Mouse (Mus musculus) retina, adult 2 months (tissue): ENCODE measurements at regions not wholly inside any gene's neighbourhood (a gene's known extent, or its start where the extent isn't known, plus 50 kb on each side); places are given as distances from the start of the nearest gene placed in this dataset.
"Not testable (repeated sequence)": the region's sequence is repeated elsewhere in the genome, so short reads cannot be mapped to it uniquely, and the experiment has no call there.

Source experiments
- DNase-seq: peaks from one replicate; pipeline ENCODE4 v3.0.0-alpha.2; 2012; ENCODE audit warnings: low read depth, low spot score

- no peak for DNase-seq
Observed at GRCm38 (mm10) chr8:81286280-81287034, 55.9 kb upstream of the Inpp4b start.

GRCm38 (mm10) chr8:81260089-81260488 lies 82.3 kb upstream of the Inpp4b start:
- peak; percentile 8 for DNase-seq

GRCm38 (mm10) chr8:81223872-81224271 lies 118.5 kb upstream of the Inpp4b start:
- DNase-seq: no peak

DNA sequence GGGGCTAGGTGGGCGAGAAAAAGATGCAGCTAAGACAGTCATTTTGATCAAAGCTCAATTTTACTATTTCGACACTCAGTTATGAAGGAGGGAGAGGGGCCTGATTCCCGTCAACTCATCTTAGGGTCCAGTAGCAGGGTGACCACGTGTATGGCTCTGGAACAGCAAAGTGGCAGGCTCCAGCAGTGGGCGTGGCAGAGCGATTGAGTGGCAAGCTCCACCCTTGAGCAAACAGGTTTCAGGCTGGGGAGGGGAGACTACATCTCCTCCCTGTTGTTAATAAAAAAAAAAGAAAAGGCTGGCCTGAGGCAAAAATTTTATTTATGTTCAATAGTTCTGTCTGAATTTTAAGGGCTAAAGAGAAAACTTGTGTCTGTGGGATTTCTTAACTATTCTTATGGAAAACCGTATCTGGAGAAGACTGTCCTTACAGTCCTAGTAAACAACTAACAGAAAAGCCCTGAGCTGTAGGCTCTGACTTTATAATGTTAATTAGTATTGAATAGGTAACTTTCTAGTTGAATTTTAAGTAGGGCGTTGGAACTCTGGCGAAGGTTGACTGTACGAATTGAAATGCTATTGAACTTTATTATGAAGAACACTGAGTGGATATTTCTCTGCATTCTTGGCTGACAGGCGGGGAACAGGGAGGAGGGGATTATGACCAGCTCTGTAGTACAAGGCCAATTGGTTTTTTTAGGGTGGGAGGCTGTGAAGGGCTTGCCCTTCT lies 155.1 kb upstream of the Inpp4b start:
- DNase-seq: not testable (repeated sequence)

DNA sequence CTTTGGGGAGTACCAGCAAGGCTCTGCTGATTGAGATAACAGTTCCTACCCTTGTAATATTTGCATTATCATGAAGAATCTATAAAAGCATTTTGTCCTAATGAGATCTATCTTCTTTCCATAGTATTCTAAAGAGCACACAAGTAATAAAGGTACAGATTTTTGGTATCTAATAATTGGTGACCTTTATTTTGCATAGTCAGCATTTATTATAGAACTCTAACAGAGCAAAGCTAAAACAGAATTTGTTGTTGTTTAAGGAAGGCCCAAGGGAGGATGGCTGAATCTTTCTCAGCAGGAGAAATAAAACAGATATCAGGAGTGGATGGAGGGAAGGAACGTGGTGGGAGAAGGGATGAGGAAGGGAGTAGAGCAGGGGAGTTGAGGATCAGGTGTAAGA lies 160.8 kb upstream of the Usp38 start:
- no peak for DNase-seq

DNA sequence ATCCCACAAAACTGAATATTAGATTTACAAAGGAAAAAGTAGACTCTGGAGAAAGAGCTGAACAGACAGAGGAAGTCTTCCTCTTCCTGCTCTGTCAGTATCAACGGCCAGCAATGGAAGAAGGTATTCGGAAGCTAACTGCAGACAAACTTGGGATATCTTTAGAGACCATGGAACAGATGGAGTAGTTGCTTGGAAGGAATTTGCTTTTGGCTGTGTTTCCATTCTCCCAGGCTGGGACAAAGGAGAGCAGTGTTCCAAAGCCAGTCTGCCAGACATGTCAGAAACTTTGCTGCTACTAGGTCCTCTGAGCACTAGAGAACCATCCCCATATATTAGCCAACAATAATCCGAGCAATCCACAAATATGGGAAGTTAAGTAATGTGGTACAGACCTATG lies 132.5 kb upstream of the Usp38 start:
- no peak for DNase-seq

- peak; percentile 49 for DNase-seq
Observed at GRCm38 (mm10) chr8:81106763-81107509, 92.2 kb upstream of the Usp38 start.

DNA sequence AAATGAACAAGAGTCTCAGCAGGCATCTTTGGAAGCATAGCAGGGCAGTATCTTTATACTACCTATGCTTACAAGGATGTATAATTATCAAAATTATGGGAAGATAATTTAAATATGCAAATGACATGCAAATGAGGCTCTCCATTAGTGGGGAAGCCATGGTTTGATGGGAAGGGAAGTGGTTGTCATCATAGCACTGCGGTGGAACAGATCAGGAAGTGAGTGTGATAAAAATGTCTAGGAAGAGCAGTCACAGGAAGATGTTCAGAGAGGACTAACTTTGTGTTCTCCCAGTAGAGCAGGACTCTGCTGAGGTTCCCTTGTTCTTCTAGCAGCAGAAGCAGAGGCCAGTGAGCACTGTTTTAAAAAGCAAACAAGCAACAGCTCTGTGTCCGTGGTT lies 84.2 kb upstream of the Usp38 start:
- DNase-seq: no peak

GRCm38 (mm10) chr8:81097076-81097819 lies 82.5 kb upstream of the Usp38 start:
- no peak for DNase-seq

DNA sequence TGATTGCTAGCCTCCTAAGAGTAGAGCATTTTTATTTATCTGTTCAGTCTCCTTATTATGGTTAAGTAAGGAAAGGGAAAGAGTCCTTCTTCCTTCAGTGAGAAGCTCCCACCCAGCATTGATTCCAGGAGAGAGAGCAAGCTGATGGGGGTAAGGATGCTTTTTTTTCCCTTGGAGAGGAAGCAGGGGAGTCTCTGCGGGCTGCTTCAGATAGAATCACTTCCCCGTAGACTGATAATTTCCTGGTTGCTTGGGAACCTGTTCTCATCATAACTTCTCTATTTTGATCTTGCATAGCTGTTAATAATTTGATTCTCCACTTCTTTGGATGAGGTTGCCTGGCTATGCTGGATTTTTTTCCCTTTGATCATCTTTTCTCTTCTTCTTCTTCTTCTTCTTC lies 80.5 kb upstream of the Usp38 start:
- no peak for DNase-seq

DNA sequence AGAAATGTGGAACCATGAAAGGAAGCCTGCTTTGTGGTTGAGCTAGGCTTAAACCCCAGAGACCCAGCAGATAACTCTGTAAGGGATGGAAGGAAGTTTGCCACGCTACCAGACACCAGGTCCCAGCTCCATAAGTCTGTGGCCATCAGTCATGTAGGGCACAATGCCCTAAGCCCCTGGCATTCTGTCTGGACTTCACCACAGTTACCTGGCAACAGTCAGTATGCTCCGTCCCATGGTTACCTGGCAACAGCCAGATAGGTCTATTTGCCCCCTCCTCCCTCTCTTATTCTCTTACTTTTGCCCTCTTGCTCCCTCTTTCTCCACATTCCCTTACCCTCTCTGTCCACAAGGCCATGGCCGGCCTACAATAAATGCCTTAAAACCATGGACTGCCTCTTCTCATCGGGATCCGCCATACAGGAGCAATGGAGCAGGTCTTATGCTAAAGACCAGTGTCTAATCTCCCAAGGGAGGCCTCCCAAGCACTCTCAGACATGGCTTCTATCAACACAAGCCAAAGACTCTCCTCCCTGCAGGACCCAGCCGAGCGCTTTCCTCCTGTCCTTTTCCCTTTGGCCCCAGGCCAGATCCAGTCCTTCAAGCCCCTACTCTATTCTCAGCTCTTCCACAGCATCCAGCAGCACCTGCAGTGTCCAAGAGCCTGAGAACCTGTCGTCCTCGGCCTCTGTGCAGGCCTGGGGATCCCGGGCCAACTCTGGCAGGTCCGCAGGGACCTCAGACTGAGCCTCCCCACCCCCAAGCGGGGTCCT lies 66.3 kb upstream of the Usp38 start:
- no peak for DNase-seq

DNA sequence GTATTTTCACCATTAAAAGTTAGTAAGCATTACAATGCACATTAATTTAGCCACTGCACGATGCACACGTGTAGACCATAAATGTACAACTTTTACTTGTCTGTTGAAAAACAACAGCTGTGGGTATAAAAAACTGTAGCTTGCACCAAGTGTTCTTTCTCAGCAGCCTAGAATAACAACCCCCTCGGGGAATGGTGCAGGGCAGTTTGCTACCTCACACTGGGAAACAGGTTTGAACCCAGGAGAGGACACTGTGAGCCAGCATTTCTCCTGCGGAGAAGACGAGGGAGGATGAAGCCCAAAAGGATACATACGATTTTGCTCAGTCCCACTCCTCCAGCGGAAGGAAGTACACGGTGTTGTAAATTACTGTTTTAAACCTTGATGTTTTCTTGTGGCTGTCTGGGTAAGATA lies 65.2 kb upstream of the Usp38 start:
- DNase-seq: no peak

- no peak for DNase-seq
Observed at GRCm38 (mm10) chr8:81069080-81069840, 54.5 kb upstream of the Usp38 start.

DNA sequence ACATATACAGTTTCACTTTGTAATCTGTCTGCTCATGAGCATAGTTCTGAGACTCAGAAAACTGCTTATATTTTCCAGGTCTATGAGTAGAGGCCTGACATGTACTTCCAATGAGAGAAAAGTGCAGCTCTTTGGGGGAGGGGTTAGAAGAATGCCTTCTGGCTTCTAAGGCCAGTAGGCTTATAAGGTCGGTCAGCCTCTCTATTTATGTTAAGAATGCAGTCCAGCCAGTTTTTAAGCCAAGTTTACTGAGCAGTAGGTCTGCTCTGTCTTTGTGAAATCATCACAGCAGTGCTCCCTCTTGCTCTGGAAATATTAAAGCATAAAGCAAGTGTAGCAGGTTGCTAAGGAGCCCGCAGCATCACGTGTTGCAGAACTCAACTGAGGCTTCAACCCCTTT lies 53.8 kb upstream of the Usp38 start:
- no peak for DNase-seq

GRCm38 (mm10) chr8:81066765-81067164 lies 52.0 kb upstream of the Usp38 start:
- no peak for DNase-seq
